Mouse (Mus musculus) testis, postnatal 14 days (tissue): ENCODE measurements around the gene Ltc4s.

ENCODE experiments used
- DNase-seq: peaks from one replicate; pipeline ENCODE4 v3.0.0; 2021; ENCODE audit warnings: low spot score

The Ltc4s gene

GRCm38 (mm10) chr11:50198916-50199315 lies 39.5 kb downstream of the Ltc4s start:
- DNase-seq = no peak

GRCm38 (mm10) chr11:50198219-50198846 lies 40.1 kb downstream of the Ltc4s start:
- no peak for DNase-seq

GRCm38 (mm10) chr11:50197500-50197899 lies 40.9 kb downstream of the Ltc4s start:
- DNase-seq = no peak

- DNase-seq = no peak
Observed at GRCm38 (mm10) chr11:50194793-50195192, 43.6 kb downstream of the Ltc4s start.

GRCm38 (mm10) chr11:50194070-50194469 lies 44.3 kb downstream of the Ltc4s start:
- DNase-seq = no peak

GRCm38 (mm10) chr11:50192278-50192677 lies 46.1 kb downstream of the Ltc4s start:
- DNase-seq = no peak

GRCm38 (mm10) chr11:50190362-50190761 lies 48.1 kb downstream of the Ltc4s start:
- DNase-seq = no peak

GRCm38 (mm10) chr11:50188682-50189081 lies 49.7 kb downstream of the Ltc4s start:
- no peak for DNase-seq
